Mouse (Mus musculus) forebrain, embryonic 13.5 days (tissue): Measurements from ENCODE around the gene Ptpa. TPM values are rescaled to one million over a fixed set of nuclear protein-coding genes. Genes with fewer than 3 reads are reported as not detected.
A peak's percentile ranks its signal among the peaks of the same experiment; 100 is the strongest.

Experiments
- ATAC-seq: fragments of 200-750 bp; cut with Nextera tagmentation; 2 replicates; pipeline ENCODE4 v1.8.0; 2017
- H3K27ac ChIP-seq: fragments of 300-500 bp; sonication (generic); 2 replicates; pipeline ENCODE4 v1.5.1; 2015; ENCODE audit warnings: inconsistent platforms, mild to moderate bottlenecking, moderate library complexity
- H3K27me3 ChIP-seq: fragments of 300-500 bp; sonication (generic); 2 replicates; pipeline ENCODE4 v1.6.1; 2015; ENCODE audit warnings: mild to moderate bottlenecking, inconsistent platforms
- H3K36me3 ChIP-seq: fragments of 300-500 bp; sonication (generic); 2 replicates; pipeline ENCODE4 v1.6.1; 2015; ENCODE audit warnings: mild to moderate bottlenecking, inconsistent platforms; ENCODE audit not compliant: poor library complexity, severe bottlenecking
- H3K4me1 ChIP-seq: fragments of 300-500 bp; sonication (generic); 2 replicates; pipeline ENCODE4 v1.6.1; 2015; ENCODE audit warnings: inconsistent platforms
- H3K4me2 ChIP-seq: fragments of 300-500 bp; sonication (generic); 2 replicates; pipeline ENCODE4 v1.6.1; 2015; ENCODE audit warnings: inconsistent platforms, mild to moderate bottlenecking, moderate library complexity
- H3K4me3 ChIP-seq: fragments of 300-500 bp; sonication (generic); 2 replicates; pipeline ENCODE4 v1.5.1; 2015; ENCODE audit warnings: mild to moderate bottlenecking, inconsistent platforms
- H3K9ac ChIP-seq: fragments of 300-500 bp; sonication (generic); 2 replicates; pipeline ENCODE4 v1.6.1; 2015; ENCODE audit warnings: mild to moderate bottlenecking, inconsistent platforms
- H3K9me3 ChIP-seq: fragments of 300-500 bp; sonication (generic); replicated peaks from 2 replicates; pipeline ENCODE4 v1.6.1; 2016; ENCODE audit warnings: inconsistent platforms
- WGBS: fragments of 180-500 bp; shearing (Covaris S2); methylation state at CpG from one replicate; pipeline ENCODE4 v1.1.7; 2015; 5-methylcytosine and 5-hydroxymethylcytosine counted together
- microRNA-seq: library from miRNA; unstranded; fragments of <30 nt; microRNA quantifications from one replicate; pipeline ENCODE4, GENCODE M21; 2016
- polyA plus RNA-seq: library from polyadenylated mRNA; unstranded; fragments of >200 nt; fragmentation: Nextera tagmentation; extraction: Ambion mirVana; gene quantifications from 2 replicates; pipeline ENCODE4 v1.2.1, GENCODE M21; 2015

The Ptpa gene
- polyA plus RNA-seq, 1 experiment from 2014 or later, result 126 TPM

DNA sequence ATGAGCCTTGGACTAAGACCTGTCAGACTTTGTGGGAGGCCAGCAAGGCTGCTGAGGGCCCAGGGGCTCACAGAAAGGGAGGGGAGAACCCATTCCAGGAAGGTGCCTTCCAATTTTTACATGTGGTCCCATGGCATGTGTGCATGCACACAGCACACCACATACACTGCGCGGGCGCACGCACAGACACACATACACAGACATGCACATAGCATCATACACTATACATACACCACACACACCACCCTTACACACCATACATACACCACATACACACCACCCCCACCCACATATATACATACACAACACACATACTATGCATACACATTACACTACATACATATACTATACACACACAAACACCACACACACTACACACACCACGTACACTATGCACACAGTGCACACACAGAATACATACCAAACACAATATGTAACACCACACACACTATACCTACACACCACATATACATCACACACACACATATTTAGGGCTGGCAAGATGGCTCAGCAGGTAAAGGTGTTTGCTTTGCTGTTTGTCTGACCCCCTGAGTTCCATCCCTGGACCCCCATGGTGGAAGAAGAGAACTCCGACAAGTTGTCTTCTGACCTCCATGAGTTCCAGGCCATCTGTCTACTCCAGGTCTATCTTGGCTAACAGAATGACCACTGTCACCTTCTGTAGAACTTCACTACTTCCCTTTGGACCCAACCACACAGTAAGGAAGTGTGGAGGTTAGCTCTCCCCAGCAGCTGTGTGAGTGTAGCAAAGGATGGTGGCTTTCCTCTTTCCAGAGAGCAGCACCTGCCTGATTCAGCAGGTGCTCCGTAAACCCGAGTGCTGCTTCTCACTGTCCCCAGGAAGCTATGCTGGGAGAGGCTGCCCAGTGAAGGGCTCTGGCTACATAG is 79.4 kb downstream of the Ptpa start:
- H3K9ac ChIP-seq, result no peak overlapping the region
- no peaks in the 10 kb centered on the region for H3K36me3 ChIP-seq
- no peaks in the 10 kb centered on the region for H3K9me3 ChIP-seq
- no peak overlapping the region for H3K4me3 ChIP-seq
- no peak overlapping the region for H3K27ac ChIP-seq
- H3K4me1 ChIP-seq, result peaks cover 12% of the 10 kb centered on the region
- WGBS, result 74% methylated on average over 8 of the region's 8 CpGs
- peak; percentile 44; the same call in 1 of the 2 replicates for ATAC-seq
- H3K27me3 ChIP-seq, result no peaks in the 10 kb centered on the region
- peak overlapping the region; percentile 60 for H3K4me2 ChIP-seq

- Histone ChIP-seq H3K27me3 (no peaks in the 10 kb centered on the region), H3K9me3 (no peaks in the 10 kb centered on the region), H3K36me3 (no peaks in the 10 kb centered on the region), H3K27ac (no peak overlapping the region), H3K9ac (peak overlapping the region; percentile 48), H3K4me2 (peak overlapping the region; percentile 60), H3K4me3 (peak overlapping the region; percentile 34), H3K4me1 (peaks cover 12% of the 10 kb centered on the region)
- 24% methylated on average over 22 of the region's 22 CpGs for WGBS
- ATAC-seq, result peak; percentile 96
These were observed 80.3 kb downstream of the Ptpa start for GRCm38 (mm10) chr2:30495909-30496861.

Small RNAs within 50 kb of the gene (microRNA-seq; reads per million reads assigned to microRNA genes)
- gene Gm47292, result not detected

Other genes starting within 250 kb of the Ptpa start
- 9.5 and 10.4 TPM in 2 replicates for gene Endog, start 244.5 kb upstream of the Ptpa start, polyA plus RNA-seq
- gene Spout1, start 237.6 kb upstream of the Ptpa start, polyA plus RNA-seq, result 62.1 and 71.1 TPM in 2 replicates
- gene Kyat1, start 210.2 kb upstream of the Ptpa start, polyA plus RNA-seq, result 11.6 and 12.4 TPM in 2 replicates
- 57.9 and 58.3 TPM in 2 replicates for gene Lrrc8a, start 178.3 kb upstream of the Ptpa start, polyA plus RNA-seq
- 0.21 and 0.36 TPM in 2 replicates for gene Gm28035, start 175.5 kb upstream of the Ptpa start, polyA plus RNA-seq
- 5.3 and 6.8 TPM in 2 replicates for gene Phyhd1, start 149.8 kb upstream of the Ptpa start, polyA plus RNA-seq
- gene Gm28038, start 135.0 kb upstream of the Ptpa start, polyA plus RNA-seq, result not detected in 2 replicates
- 28.0 and 30.6 TPM in 2 replicates for gene Dolk, start 129.7 kb upstream of the Ptpa start, polyA plus RNA-seq
- gene Nup188, start 129.6 kb upstream of the Ptpa start, polyA plus RNA-seq, result 24.9 and 32.7 TPM in 2 replicates
- 100 and 126 TPM in 2 replicates for gene Sh3glb2, start 56.7 kb upstream of the Ptpa start, polyA plus RNA-seq
- 22.4 and 23.5 TPM in 2 replicates for gene Miga2, start 51.8 kb upstream of the Ptpa start, polyA plus RNA-seq
- 53.0 and 56.7 TPM in 2 replicates for gene Dolpp1, start 23.8 kb upstream of the Ptpa start, polyA plus RNA-seq
- 16.3 and 21.0 TPM in 2 replicates for gene Crat, start 226 bp upstream of the Ptpa start, polyA plus RNA-seq
- gene Ier5l, start 58.2 kb downstream of the Ptpa start, polyA plus RNA-seq, result 1.7 and 2.6 TPM in 2 replicates
- 0.49 and 1.1 TPM in 2 replicates for gene Cstad, start 179.0 kb downstream of the Ptpa start, polyA plus RNA-seq